Mouse (Mus musculus) MEL (cell line): Measurements from ENCODE around the gene Ezr.

Experiments used
- CTCF ChIP-seq, 3 experiments: IDR thresholded peaks in 2 of 3; conservative IDR thresholded peaks in 1 of 3; 2 replicates each; pipeline ENCODE4 v1.5.1; 2011 to 2012; ENCODE audit warnings: low read length in 3 of 3, low read depth in 2 of 3, mild to moderate bottlenecking in 2 of 3, improper control_type of control experiment in 1 of 3, inconsistent platforms in 1 of 3, mixed read lengths in 1 of 3, moderate library complexity in 1 of 3; ENCODE audit not compliant: control insufficient read depth in 1 of 3, insufficient read depth in 1 of 3, poor library complexity in 1 of 3, severe bottlenecking in 1 of 3
- GATA1 ChIP-seq: IDR thresholded peaks from 2 replicates; pipeline ENCODE4 v1.6.1; 2011; ENCODE audit warnings: low read depth, low read length, improper control_type of control experiment
- MEF2A ChIP-seq: IDR thresholded peaks from 2 replicates; pipeline ENCODE4 v1.6.1; 2014; ENCODE audit warnings: low read depth, mild to moderate bottlenecking, inconsistent platforms, low read length, improper control_type of control experiment; ENCODE audit not compliant: poor library complexity, insufficient replicate concordance, severe bottlenecking; ENCODE audit errors: extremely low read depth
- POLR2A ChIP-seq, 2 experiments: IDR thresholded peaks; 2 replicates each; pipeline ENCODE4 v1.6.1; 2011 to 2012; ENCODE audit warnings: low read length in 2 of 2, mild to moderate bottlenecking in 2 of 2, control low read depth in 1 of 2, improper control_type of control experiment in 1 of 2, low read depth in 1 of 2, moderate library complexity in 1 of 2; ENCODE audit not compliant: control insufficient read depth in 1 of 2, insufficient read depth in 1 of 2, poor library complexity in 1 of 2
- ZC3H11A ChIP-seq: IDR thresholded peaks from 2 replicates; pipeline ENCODE4 v1.6.1; 2012; ENCODE audit warnings: low read depth, mild to moderate bottlenecking, inconsistent platforms, low read length, improper control_type of control experiment

- TF ChIP-seq GATA1 (no peak), POLR2A (IDR thresholded peaks at IDR 0.05; ENCODE audit: control insufficient read depth in 1 of 2, insufficient read depth in 1 of 2, low read depth in 1 of 2, low read length in 2 of 2, poor library complexity in 1 of 2) (no peak), MEF2A (no peak), ZC3H11A (no peak), CTCF (IDR thresholded peaks at IDR 0.05 in 2 of 3, conservative IDR thresholded peaks at IDR 0.05 in 1 of 3; ENCODE audit: control insufficient read depth in 1 of 3, insufficient read depth in 1 of 3, low read depth in 2 of 3, low read length in 3 of 3, poor library complexity in 1 of 3, severe bottlenecking in 1 of 3) (no peak)
These were observed 26.1 kb upstream of the Ezr start for GRCm38 (mm10) chr17:6808521-6809165.
